Mouse (Mus musculus) thymus, adult 2 months (tissue): Measurements from ENCODE around the gene Utp18. TPM values are rescaled to one million over a fixed set of nuclear protein-coding genes. Genes with fewer than 3 reads are reported as not detected.
A peak's percentile ranks its signal among the peaks of the same experiment; 100 is the strongest.

Experiments used
- DNase-seq: peaks from one replicate; pipeline ENCODE4 v3.0.0; 2021
- H3K27ac ChIP-seq: fragments of 200-500 bp; 2 replicates; pipeline ENCODE4 v1.5.1; 2012; ENCODE audit warnings: low read length, control low read depth; ENCODE audit not compliant: control insufficient read depth, insufficient read depth
- H3K27me3 ChIP-seq: fragments of 200-500 bp; 2 replicates; pipeline ENCODE4 v1.6.1; 2012; ENCODE audit warnings: mild to moderate bottlenecking, low read length, moderate library complexity, mixed read lengths; ENCODE audit not compliant: control insufficient read depth, insufficient read depth
- H3K36me3 ChIP-seq: fragments of 200-500 bp; 2 replicates; pipeline ENCODE4 v1.6.1; 2012; ENCODE audit warnings: mild to moderate bottlenecking, low read length, moderate library complexity; ENCODE audit not compliant: control insufficient read depth, insufficient read depth
- H3K4me1 ChIP-seq: fragments of 200-500 bp; replicated peaks from 2 replicates; pipeline ENCODE4 v1.6.1; 2012; ENCODE audit warnings: low read length; ENCODE audit not compliant: control insufficient read depth, insufficient read depth
- H3K4me3 ChIP-seq: fragments of 200-500 bp; 2 replicates; pipeline ENCODE4 v1.5.1; 2012; ENCODE audit warnings: mild to moderate bottlenecking, low read length, control low read depth, moderate library complexity; ENCODE audit not compliant: control insufficient read depth, insufficient read depth
- CTCF ChIP-seq: fragments of 200-500 bp; IDR thresholded peaks from 2 replicates; pipeline ENCODE4 v1.5.1; 2012; ENCODE audit warnings: mild to moderate bottlenecking, control low read depth, low read length, moderate library complexity, borderline replicate concordance; ENCODE audit not compliant: control insufficient read depth, poor library complexity, insufficient read depth; ENCODE audit errors: extremely low read depth
- POLR2A ChIP-seq: fragments of 200-500 bp; IDR thresholded peaks from 2 replicates; pipeline ENCODE4 v1.6.1; 2012; ENCODE audit warnings: mild to moderate bottlenecking, low read length, control low read depth, moderate library complexity; ENCODE audit not compliant: control insufficient read depth, poor library complexity, insufficient read depth; ENCODE audit errors: extremely low read depth
- WGBS: fragments of 180-500 bp; shearing (Covaris S2); methylation state at CpG from one replicate; pipeline ENCODE4 v1.1.7; 2018; 5-methylcytosine and 5-hydroxymethylcytosine counted together
- polyA plus RNA-seq: library from polyadenylated mRNA; depleted of rRNA; stranded (reverse); fragments of >200 nt; gene quantifications from 2 replicates; pipeline ENCODE4 v1.2.3, GENCODE M21; 2012

Utp18 gene
- polyA plus RNA-seq, 1 experiment = 7.8 TPM

- DNase-seq = no peak
- H3K4me3 ChIP-seq = no peak overlapping the region
- H3K4me1 ChIP-seq = no peaks in the 10 kb centered on the region
- no peaks in the 10 kb centered on the region for H3K27me3 ChIP-seq
- WGBS = 82% methylated on average over 4 of the region's 4 CpGs
- peaks cover 43% of the 10 kb centered on the region for H3K36me3 ChIP-seq
- TF ChIP-seq CTCF (no peak), POLR2A (no peak)
- no peak overlapping the region for H3K27ac ChIP-seq
Measured at GRCm38 (mm10) chr11:93906834-93907233, 21.3 kb upstream of the Utp18 start.

DNA sequence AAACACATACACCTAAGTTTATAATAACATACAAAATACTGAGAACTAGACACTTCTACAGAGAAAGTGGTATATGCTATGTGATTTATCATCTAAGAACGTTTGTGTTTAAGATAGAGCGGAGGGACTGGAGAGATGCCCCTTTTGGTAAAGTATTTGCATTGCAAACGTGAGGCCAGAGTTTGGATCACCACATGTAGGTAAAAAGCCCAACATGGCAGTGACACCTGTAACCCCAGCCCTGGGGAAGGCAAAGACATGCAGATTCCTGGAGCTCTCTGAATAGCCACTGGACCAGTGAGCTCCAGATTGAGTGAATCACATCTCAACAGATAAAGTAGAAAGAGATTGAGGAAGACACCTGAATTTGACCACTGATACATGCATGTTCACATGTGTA is 12.2 kb upstream of the Utp18 start:
- Histone ChIP-seq H3K4me3 (no peak overlapping the region), H3K27ac (no peak overlapping the region), H3K27me3 (no peaks in the 10 kb centered on the region), H3K4me1 (no peaks in the 10 kb centered on the region), H3K36me3 (peaks cover 8% of the 10 kb centered on the region; the same call in 1 of the 2 replicates)
- TF ChIP-seq CTCF (no peak), POLR2A (no peak)
- no peak for DNase-seq
- WGBS = 91% methylated on average over 3 of the region's 3 CpGs

DNA sequence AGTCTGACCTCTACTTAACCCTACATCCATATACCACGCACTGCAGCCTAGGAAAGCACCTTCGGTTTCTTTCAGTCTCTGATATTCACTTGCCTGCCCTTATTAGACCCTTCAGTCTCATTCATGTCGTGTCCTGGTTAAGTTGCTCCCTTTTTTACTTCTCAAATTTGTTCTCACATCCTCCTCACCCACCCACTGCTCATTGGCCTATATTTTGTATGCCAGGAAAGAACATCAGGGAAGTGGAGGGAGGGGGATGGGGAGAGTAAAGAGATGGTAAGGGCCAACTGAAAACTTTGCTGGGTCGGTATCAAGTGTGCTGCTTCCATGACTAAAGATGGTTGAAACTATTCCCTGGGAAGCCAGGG is 1.5 kb upstream of the Utp18 start:
- H3K36me3 ChIP-seq = 0 out of 2 replicates have a peak, but pooled peaks cover 7% of the 10 kb centered on the region
- DNase-seq = peak; percentile 3
- no peaks in the 10 kb centered on the region for H3K27me3 ChIP-seq
- TF ChIP-seq POLR2A (no peak), CTCF (no peak)
- peak overlapping the region; percentile 81 for H3K27ac ChIP-seq
- WGBS = 3% methylated on average over 4 of the region's 4 CpGs
- H3K4me3 ChIP-seq = peak overlapping the region; percentile 54
- H3K4me1 ChIP-seq = peaks cover 8% of the 10 kb centered on the region

GRCm38 (mm10) chr11:93886411-93887079 is 979 bp upstream of the Utp18 start:
- H3K4me3 ChIP-seq = peak overlapping the region; percentile 54
- DNase-seq = peak; percentile 53
- TF ChIP-seq POLR2A (no peak), CTCF (0 out of 2 replicates have a peak, but pooled peaks have one; percentile 3)
- peaks cover 8% of the 10 kb centered on the region for H3K4me1 ChIP-seq
- WGBS = under 1% methylated on average over 34 of the region's 34 CpGs
- H3K27ac ChIP-seq = peak overlapping the region; percentile 81
- no peaks in the 10 kb centered on the region for H3K27me3 ChIP-seq
- 0 out of 2 replicates have a peak, but pooled peaks cover 2% of the 10 kb centered on the region for H3K36me3 ChIP-seq

DNA sequence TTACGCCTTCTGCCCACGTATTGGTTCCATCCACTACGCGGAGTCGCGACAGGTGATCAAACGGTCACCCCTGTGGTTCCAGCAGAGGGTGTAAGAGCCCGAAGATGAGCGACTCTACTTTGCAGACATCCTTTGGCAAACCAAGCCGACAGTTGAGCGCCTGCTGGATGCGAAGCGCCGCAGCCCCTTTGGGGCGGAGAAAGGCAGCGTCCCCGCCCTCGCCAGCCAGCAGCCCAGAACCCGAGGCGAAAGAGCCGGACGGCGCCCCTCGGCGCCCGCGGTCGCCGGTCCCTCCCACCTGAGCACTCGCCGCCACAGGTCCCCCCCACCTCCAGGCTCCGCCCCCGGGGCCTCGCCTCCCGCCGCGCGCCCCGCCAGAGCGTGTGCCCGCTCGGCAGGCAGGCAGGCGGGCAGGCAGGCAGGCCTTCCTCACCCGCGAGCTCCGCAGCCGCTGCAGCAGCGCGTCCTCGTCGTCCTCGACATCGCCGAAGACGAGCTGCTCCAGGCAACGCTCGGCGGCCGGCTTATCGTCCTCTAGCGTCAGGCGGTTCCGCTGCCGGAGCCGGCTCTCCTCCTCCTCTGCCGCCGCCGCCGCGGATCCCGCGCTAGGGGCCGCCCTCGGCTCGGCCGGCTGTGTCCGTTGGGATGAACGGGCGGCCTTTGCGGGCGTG is 530 bp downstream of the Utp18 start:
- under 1% methylated on average over 80 of the region's 81 CpGs for WGBS
- peak; percentile 77 for DNase-seq

DNA sequence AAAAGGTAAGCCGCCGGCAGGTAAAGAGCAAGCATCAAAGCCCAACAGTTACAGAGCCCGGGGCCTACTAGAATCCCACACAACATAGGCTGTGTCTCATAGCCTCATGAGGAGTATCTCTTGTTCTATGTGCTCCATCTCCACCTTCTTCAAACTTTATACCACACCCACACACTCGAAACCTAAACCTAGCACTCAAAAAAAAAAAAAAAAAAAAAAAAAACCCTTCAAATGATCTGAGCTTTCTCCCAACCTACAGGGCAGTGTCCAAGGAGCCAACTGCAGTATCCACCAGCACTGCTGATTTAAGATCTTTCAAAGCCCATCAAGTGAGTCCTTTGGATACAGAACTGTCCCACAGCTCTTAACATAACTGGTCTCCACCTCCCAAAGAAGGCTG is 1.5 kb downstream of the Utp18 start:
- no peak for DNase-seq
- Histone ChIP-seq H3K4me3 (no peak overlapping the region), H3K36me3 (peaks cover 12% of the 10 kb centered on the region), H3K27me3 (no peaks in the 10 kb centered on the region), H3K27ac (no peak overlapping the region), H3K4me1 (peaks cover 8% of the 10 kb centered on the region)
- 81% methylated on average over 4 of the region's 4 CpGs for WGBS
- TF ChIP-seq CTCF (no peak), POLR2A (no peak)

More for the DNA sequence above, 530 bp downstream of the Utp18 start:
- Histone ChIP-seq H3K4me1 (peaks cover 8% of the 10 kb centered on the region), H3K27ac (peak overlapping the region; percentile 31), H3K4me3 (peak overlapping the region; percentile 86), H3K36me3 (peaks cover 6% of the 10 kb centered on the region), H3K27me3 (no peaks in the 10 kb centered on the region)
- TF ChIP-seq POLR2A (no peak), CTCF (peak; percentile 15; the same call in 1 of the 2 replicates)

GRCm38 (mm10) chr11:93862638-93863037 is 22.9 kb downstream of the Utp18 start:
- H3K4me3 ChIP-seq = no peak overlapping the region

More at GRCm38 (mm10) chr11:93862638-93863037, 22.9 kb downstream of the Utp18 start:
- 95% methylated on average over 1 of the region's 1 CpGs for WGBS
- Histone ChIP-seq H3K4me1 (no peaks in the 10 kb centered on the region), H3K27ac (no peak overlapping the region), H3K27me3 (no peaks in the 10 kb centered on the region), H3K36me3 (peaks cover 19% of the 10 kb centered on the region)
- TF ChIP-seq POLR2A = no peak
- TF ChIP-seq CTCF = no peak
- no peak for DNase-seq
